Mouse (Mus musculus) CH12.LX (cell line): Measurements from ENCODE around the gene Ubl5. TPM values are rescaled to one million over a fixed set of nuclear protein-coding genes. Genes with fewer than 3 reads are reported as not detected.
"Not testable (repeated sequence)": the region's sequence is repeated elsewhere in the genome, so short reads cannot be mapped to it uniquely, and the experiment has no call there.

Experiments
- DNase-seq: peaks from one replicate; pipeline ENCODE4 v3.0.0-alpha.2; 2013; ENCODE audit errors: extremely low read depth
- H3K27ac ChIP-seq: 2 replicates; pipeline ENCODE4 v1.5.1; 2012; ENCODE audit warnings: low read depth, mild to moderate bottlenecking, control low read depth, moderate library complexity; ENCODE audit not compliant: insufficient read depth
- H3K27me3 ChIP-seq: replicated peaks from 2 replicates; pipeline ENCODE3; 2012; ENCODE audit warnings: inconsistent platforms
- H3K36me3 ChIP-seq, 2 experiments: replicated peaks in 1 of 2; 2 replicates each; pipeline versions ENCODE3 to v1.6.1; 2012; ENCODE audit warnings: inconsistent platforms in 1 of 2, low read length in 1 of 2, mild to moderate bottlenecking in 1 of 2, mixed read lengths in 1 of 2, moderate library complexity in 1 of 2; ENCODE audit not compliant: control insufficient read depth in 1 of 2, insufficient read depth in 1 of 2
- H3K4me1 ChIP-seq, 2 experiments: 2 replicates each; pipeline ENCODE4 v1.6.1; 2012; ENCODE audit warnings: inconsistent platforms in 1 of 2, moderate library complexity in 1 of 2; ENCODE audit not compliant: insufficient read depth in 2 of 2, control insufficient read depth in 1 of 2
- H3K4me2 ChIP-seq: 2 replicates; pipeline ENCODE4 v1.6.1; 2012; ENCODE audit warnings: low read depth, mild to moderate bottlenecking, control low read depth; ENCODE audit not compliant: poor library complexity, insufficient read depth, severe bottlenecking
- H3K4me3 ChIP-seq, 3 experiments: fragments of 150-350 bp in 1 of 3; sonication (generic) in 1 of 3; replicated peaks in 1 of 3; 2 replicates each; pipeline versions ENCODE3 to v1.5.1; 2011 to 2012; ENCODE audit warnings: low read depth in 2 of 3, low read length in 2 of 3, mild to moderate bottlenecking in 2 of 3, moderate library complexity in 2 of 3, control low read depth in 1 of 3, improper control_type of control experiment in 1 of 3, inconsistent platforms in 1 of 3, mixed read lengths in 1 of 3; ENCODE audit not compliant: poor library complexity in 1 of 3
- H3K79me2 ChIP-seq: replicated peaks from 2 replicates; pipeline ENCODE4 v1.6.1; 2012; ENCODE audit warnings: mild to moderate bottlenecking, moderate library complexity; ENCODE audit not compliant: control insufficient read depth, poor library complexity, insufficient read depth, severe bottlenecking; ENCODE audit errors: extremely low read depth
- H3K9ac ChIP-seq: 2 replicates; pipeline ENCODE4 v1.6.1; 2012; ENCODE audit warnings: low read depth, mild to moderate bottlenecking, control low read depth, moderate library complexity; ENCODE audit not compliant: insufficient read depth
- H3K9me3 ChIP-seq: replicated peaks from 2 replicates; pipeline ENCODE3; 2012; ENCODE audit warnings: low read length, inconsistent platforms, mixed read lengths
- CHD2 ChIP-seq: IDR thresholded peaks from 2 replicates; pipeline ENCODE4 v1.6.1; 2011; ENCODE audit warnings: low read length, improper control_type of control experiment
- CTCF ChIP-seq, 2 experiments: IDR thresholded peaks in 1 of 2; conservative IDR thresholded peaks in 1 of 2; 2 replicates each; pipeline ENCODE4 v1.5.1; 2011 to 2012; ENCODE audit warnings: low read depth in 2 of 2, low read length in 2 of 2, improper control_type of control experiment in 1 of 2, inconsistent platforms in 1 of 2, mild to moderate bottlenecking in 1 of 2, moderate library complexity in 1 of 2
- ELF1 ChIP-seq: IDR thresholded peaks from 2 replicates; pipeline ENCODE4 v1.6.1; 2014; ENCODE audit warnings: low read depth, mild to moderate bottlenecking, inconsistent platforms, low read length, improper control_type of control experiment
- EP300 ChIP-seq: IDR thresholded peaks from 2 replicates; pipeline ENCODE4 v1.6.1; 2011; ENCODE audit warnings: low read length, improper control_type of control experiment
- ETS1 ChIP-seq: conservative IDR thresholded peaks from 2 replicates; pipeline ENCODE4 v1.6.1; 2012; ENCODE audit warnings: low read depth, mild to moderate bottlenecking, inconsistent platforms, low read length, improper control_type of control experiment, moderate library complexity
- HCFC1 ChIP-seq: IDR thresholded peaks from 2 replicates; pipeline ENCODE4 v1.6.1; 2012; ENCODE audit warnings: low read depth, mild to moderate bottlenecking, inconsistent platforms, low read length, improper control_type of control experiment
- IRF4 ChIP-seq: IDR thresholded peaks from 2 replicates; pipeline ENCODE4 v1.6.1; 2014; ENCODE audit warnings: low read depth, mild to moderate bottlenecking, inconsistent platforms, low read length, improper control_type of control experiment
- JUN ChIP-seq: IDR thresholded peaks from 2 replicates; pipeline ENCODE4 v1.6.1; 2011; ENCODE audit warnings: low read depth, mild to moderate bottlenecking, low read length, improper control_type of control experiment, moderate library complexity; ENCODE audit not compliant: insufficient read depth
- JUND ChIP-seq: conservative IDR thresholded peaks from 2 replicates; pipeline ENCODE4 v1.6.1; 2011; ENCODE audit warnings: low read depth, low read length, improper control_type of control experiment
- KAT2A ChIP-seq: IDR thresholded peaks from 2 replicates; pipeline ENCODE4 v1.6.1; 2012; ENCODE audit warnings: low read length, improper control_type of control experiment, inconsistent platforms; ENCODE audit not compliant: insufficient replicate concordance
- MAFK ChIP-seq: IDR thresholded peaks from 2 replicates; pipeline ENCODE4 v1.6.1; 2011; ENCODE audit warnings: low read length, improper control_type of control experiment; ENCODE audit not compliant: insufficient replicate concordance
- MAX ChIP-seq: IDR thresholded peaks from 2 replicates; pipeline ENCODE4 v1.6.1; 2011; ENCODE audit warnings: low read length, improper control_type of control experiment
- MXI1 ChIP-seq: IDR thresholded peaks from 2 replicates; pipeline ENCODE4 v1.6.1; 2011; ENCODE audit warnings: mild to moderate bottlenecking, low read depth, low read length, improper control_type of control experiment
- NELFE ChIP-seq: IDR thresholded peaks from 2 replicates; pipeline ENCODE4 v1.6.1; 2011; ENCODE audit warnings: low read depth, low read length, improper control_type of control experiment
- NRF1 ChIP-seq: IDR thresholded peaks from 2 replicates; pipeline ENCODE4 v1.6.1; 2014; ENCODE audit warnings: low read depth, mild to moderate bottlenecking, inconsistent platforms, low read length, improper control_type of control experiment, moderate library complexity
- POLR2A ChIP-seq: IDR thresholded peaks from 2 replicates; pipeline ENCODE4 v1.6.1; 2011; ENCODE audit warnings: low read depth, mild to moderate bottlenecking, improper control_type of control experiment, low read length
- RCOR1 ChIP-seq: conservative IDR thresholded peaks from 2 replicates; pipeline ENCODE4 v1.6.1; 2012; ENCODE audit warnings: low read depth, mild to moderate bottlenecking, inconsistent platforms, low read length, improper control_type of control experiment
- SIN3A ChIP-seq: IDR thresholded peaks from 2 replicates; pipeline ENCODE4 v1.6.1; 2012; ENCODE audit warnings: low read length, improper control_type of control experiment, inconsistent platforms
- TBP ChIP-seq: conservative IDR thresholded peaks from 2 replicates; pipeline ENCODE4 v1.6.1; 2011; ENCODE audit warnings: low read depth, low read length, improper control_type of control experiment
- TCF12 ChIP-seq: IDR thresholded peaks from 2 replicates; pipeline ENCODE4 v1.6.1; 2014; ENCODE audit warnings: low read depth, mild to moderate bottlenecking, inconsistent platforms, low read length, improper control_type of control experiment
- UBTF ChIP-seq: IDR thresholded peaks from 2 replicates; pipeline ENCODE4 v1.6.1; 2012; ENCODE audit warnings: low read depth, mild to moderate bottlenecking, inconsistent platforms, low read length, improper control_type of control experiment, moderate library complexity
- USF2 ChIP-seq: conservative IDR thresholded peaks from 2 replicates; pipeline ENCODE4 v1.6.1; 2011; ENCODE audit warnings: low read depth, low read length, improper control_type of control experiment
- ZKSCAN1 ChIP-seq: IDR thresholded peaks from 2 replicates; pipeline ENCODE4 v1.6.1; 2012; ENCODE audit warnings: low read depth, inconsistent platforms, low read length, improper control_type of control experiment, borderline replicate concordance
- ZNF384 ChIP-seq: IDR thresholded peaks from 2 replicates; pipeline ENCODE4 v1.6.1; 2012; ENCODE audit warnings: low read depth, low read length, improper control_type of control experiment, inconsistent platforms
- dilution Hi-C: fragments of 300-500 bp; cut with MboI; formaldehyde crosslinking; loops from 2 replicates; pipeline ENCODE4 v1.14.3; 2020; ENCODE audit warnings: low sequenced_read_pairs; ENCODE audit not compliant: extremely low pct_unique_long_range_greater_than_20kb, extremely low pct_ligation_motif_present
- in situ Hi-C: fragments of 300-500 bp; cut with MboI; formaldehyde crosslinking; loops from 3 replicates; pipeline ENCODE4 v1.14.3; 2019; ENCODE audit warnings: low sequenced_read_pairs, low pct_ligation_motif_present, low pct_unique_long_range_greater_than_20kb, mixed read lengths
- polyA plus RNA-seq: library from polyadenylated mRNA; unstranded; fragments of >175 nt; gene quantifications from 2 replicates; pipeline ENCODE4 v1.2.1, GENCODE M21; 2012; ENCODE audit warnings: low read depth; ENCODE audit not compliant: insufficient read length
- total RNA-seq, 2 experiments: library from RNA; depleted of rRNA; stranded (reverse); fragments of 300-350 nt in 1 of 2; fragments of >200 nt in 1 of 2; gene quantifications; 2 replicates each; pipeline ENCODE4 v1.2.3; 2012 to 2014

The Ubl5 gene
- total and polyA plus RNA-seq, 3 experiments: 155 to 328 (median 291) TPM

- dilution Hi-C loops (no loop called here), in situ Hi-C loops (no loop called here)
- Histone ChIP-seq H3K36me3 (no peaks in the 10 kb centered on the region), H3K79me2 (no peaks in the 10 kb centered on the region), H3K4me2 (no peak overlapping the region), H3K27ac (no peak overlapping the region), H3K9ac (no peak overlapping the region), H3K4me3 (no peak overlapping the region), H3K4me1 (peaks cover 3 to 20% of the 10 kb centered on the region in 2 experiments), H3K27me3 (no peaks in the 10 kb centered on the region), H3K9me3 (peaks cover 8% of the 10 kb centered on the region)
- DNase-seq: no peak
- no peak for TF ChIP-seq SIN3A
- no peak for TF ChIP-seq IRF4
Measured at GRCm38 (mm10) chr9:20631332-20631731, 11.3 kb upstream of the Ubl5 start.

GRCm38 (mm10) chr9:20635676-20636075, 7.0 kb upstream of the Ubl5 start:
- dilution Hi-C loops: not testable (repeated sequence)
- DNase-seq: peak; percentile 7

GRCm38 (mm10) chr9:20636256-20636655, 6.4 kb upstream of the Ubl5 start:
- Histone ChIP-seq H3K4me1 (peaks cover 9 to 48% of the 10 kb centered on the region in 2 experiments), H3K9ac (no peak overlapping the region), H3K4me2 (no peak overlapping the region), H3K4me3 (no peak overlapping the region), H3K9me3 (peaks cover 8% of the 10 kb centered on the region), H3K27me3 (no peaks in the 10 kb centered on the region), H3K27ac (no peak overlapping the region), H3K79me2 (peaks cover 5% of the 10 kb centered on the region), H3K36me3 (peaks cover 17 to 38% of the 10 kb centered on the region in 2 experiments)
- dilution Hi-C loops (no loop called here), in situ Hi-C loops (no loop called here)
- peak; percentile 67 for DNase-seq
- TF ChIP-seq KAT2A: no peak
- no peak for TF ChIP-seq MAFK
- no peak for TF ChIP-seq TBP
- TF ChIP-seq NRF1: no peak
- TF ChIP-seq CTCF (conservative IDR thresholded peaks at IDR 0.05 in 1 of 2, IDR thresholded peaks at IDR 0.05 in 1 of 2; ENCODE audit: low read depth in 2 of 2, low read length in 2 of 2): no peak
- TF ChIP-seq ELF1: peak; percentile 36; the same call in 1 of the 2 replicates
- TF ChIP-seq EP300: peak; percentile 59
- no peak for TF ChIP-seq MXI1
- TF ChIP-seq UBTF: no peak
- no peak for TF ChIP-seq USF2
- no peak for TF ChIP-seq NELFE
- 0 out of 2 replicates have a peak, but pooled peaks have one; percentile 32 for TF ChIP-seq ETS1
- peak; percentile 91 for TF ChIP-seq TCF12
- 0 out of 2 replicates have a peak, but pooled peaks have one; percentile 9 for TF ChIP-seq IRF4
- no peak for TF ChIP-seq HCFC1
- no peak for TF ChIP-seq POLR2A
- TF ChIP-seq JUND: no peak
- no peak for TF ChIP-seq CHD2
- TF ChIP-seq RCOR1: no peak
- TF ChIP-seq JUN: no peak
- TF ChIP-seq SIN3A: no peak
- TF ChIP-seq ZKSCAN1: no peak
- TF ChIP-seq MAX: no peak

More at GRCm38 (mm10) chr9:20635676-20636075, 7.0 kb upstream of the Ubl5 start:
- peaks cover 16 to 33% of the 10 kb centered on the region in 2 experiments for H3K36me3 ChIP-seq
- H3K4me1 ChIP-seq: peaks cover 9 to 42% of the 10 kb centered on the region in 2 experiments
- in situ Hi-C loops, H3K9me3 ChIP-seq, H3K27ac ChIP-seq, H3K27me3 ChIP-seq, H3K79me2 ChIP-seq, H3K4me3 ChIP-seq, H3K4me2 ChIP-seq, H3K9ac ChIP-seq: not testable (repeated sequence)
- peak; percentile 66 for TF ChIP-seq ZNF384
